Mouse (Mus musculus): ENCODE data around the gene Olfr1256. TPM values are rescaled to one million over a fixed set of nuclear protein-coding genes. Genes with fewer than 3 reads are reported as not detected.

Olfr1256 gene
- total RNA-seq (2021), result not detected
- long read RNA-seq, experiment 1, result 0 reads
- long read RNA-seq, experiment 2, result 0 reads

GRCm38 (mm10) chr2:89841455-89841854, at the start of gene Olfr1256:
Gene Olfr1256 (minus strand): TSS chr2:89841555.
- no peak for DNase-seq

GRCm38 (mm10) chr2:89878137-89878536, 36.8 kb upstream of the Olfr1256 start, which contains the start of gene Olfr1257:
Gene Olfr1257 (plus strand): TSS chr2:89878437.
- DNase-seq, result no peak

- no peak for DNase-seq
These were observed 7.9 kb upstream of the Olfr1256 start for GRCm38 (mm10) chr2:89849230-89849629.

- no peak for DNase-seq
These were observed 6.8 kb upstream of the Olfr1256 start, which contains the start of gene Olfr48 for GRCm38 (mm10) chr2:89848105-89848504. Gene Olfr48 (minus strand): TSS chr2:89848205.

GRCm38 (mm10) chr2:89820216-89820615, 21.1 kb downstream of the Olfr1256 start:
- no peak for DNase-seq

- no peak for DNase-seq
These were observed 29.6 kb downstream of the Olfr1256 start, which contains the start of gene Olfr1255 for GRCm38 (mm10) chr2:89811751-89812150. Gene Olfr1255 (plus strand): TSS chr2:89812051.

GRCm38 (mm10) chr2:89810751-89811150, 30.6 kb downstream of the Olfr1256 start:
- DNase-seq, result no peak

- DNase-seq, result no peak
These were observed 41.8 kb downstream of the Olfr1256 start for GRCm38 (mm10) chr2:89799583-89799982.

GRCm38 (mm10) chr2:89793519-89793918, 47.8 kb downstream of the Olfr1256 start, which contains the start of gene Olfr1254:
Gene Olfr1254 (minus strand): TSS chr2:89793619.
- DNase-seq, result no peak

Other genes with a start within 250 kb of the Olfr1256 start
- not detected for gene Olfr1246, start 248.4 kb downstream of the Olfr1256 start, total RNA-seq (2021)
- gene Olfr1247, start 227.4 kb downstream of the Olfr1256 start, total RNA-seq (2021), result under 1 TPM; 0.05 TPM
- not detected for gene Olfr1248, start 223.3 kb downstream of the Olfr1256 start, total RNA-seq (2021)
- not detected for gene Olfr1249, start 206.6 kb downstream of the Olfr1256 start, total RNA-seq (2021)
- not detected for gene Olfr1250, start 180.1 kb downstream of the Olfr1256 start, total RNA-seq (2021)
- gene Olfr1251, start 169.6 kb downstream of the Olfr1256 start, total RNA-seq (2021), result not detected
- not detected for gene Olfr1252, start 116.5 kb downstream of the Olfr1256 start, total RNA-seq (2021)
- not detected for gene Olfr1253, start 84.5 kb downstream of the Olfr1256 start, total RNA-seq (2021)
- gene Olfr1254, start 47.9 kb downstream of the Olfr1256 start, total RNA-seq (2021), result not detected
- not detected for gene Olfr1255, start 29.5 kb downstream of the Olfr1256 start, total RNA-seq (2021)
- not detected for gene Olfr48, start 6.7 kb upstream of the Olfr1256 start, total RNA-seq (2021)
- not detected for gene Olfr1257, start 36.9 kb upstream of the Olfr1256 start, total RNA-seq (2021)
- not detected for gene Olfr1258, start 85.8 kb upstream of the Olfr1256 start, total RNA-seq (2021)
- not detected for gene Olfr1259, start 107.1 kb upstream of the Olfr1256 start, total RNA-seq (2021)
- not detected for gene Olfr1260, start 132.8 kb upstream of the Olfr1256 start, total RNA-seq (2021)
- not detected for gene Olfr1261, start 149.7 kb upstream of the Olfr1256 start, total RNA-seq (2021)
- not detected for gene Olfr1262, start 158.6 kb upstream of the Olfr1256 start, total RNA-seq (2021)
- gene Olfr1263, start 170.6 kb upstream of the Olfr1256 start, total RNA-seq (2021), result not detected
- not detected for gene Olfr1264, start 184.0 kb upstream of the Olfr1256 start, total RNA-seq (2021)
- not detected for gene Olfr1265, start 193.8 kb upstream of the Olfr1256 start, total RNA-seq (2021)
- gene Olfr140, start 222.0 kb upstream of the Olfr1256 start, total RNA-seq (2021), result not detected

Measured in gastrocnemius, postnatal 25 days (tissue).